In genomic region chr17:26560526-26561289, GRCm38 (mm10) we compare ENCODE assay signal across 8 mouse cellular contexts. TPM values are rescaled to one million over a fixed set of nuclear protein-coding genes. Genes with fewer than 3 reads are reported as not detected.
DNase-seq lines count a peak whose midpoint lies in the region; ATAC-seq lines count a peak whose summit lies in the region.

No protein-coding gene starts in this region.

- H3K4me2 ChIP-seq in lung, embryonic 15.5 days: peak overlapping the region; percentile 61

- H3K4me1 ChIP-seq in lung, embryonic 15.5 days: peaks cover 28% of the 10 kb centered on the region
- H3K4me1 ChIP-seq in hindbrain, embryonic 10.5 days (replicated peaks): peaks cover 47% of the 10 kb centered on the region
- peaks cover 47% of the 10 kb centered on the region for H3K4me1 ChIP-seq in midbrain, embryonic 10.5 days

- peak; percentile 16; the same call in 1 of the 2 replicates for ATAC-seq in lung, embryonic 15.5 days (ENCODE audit: borderline replicate concordance, extremely low read depth, low FRiP score, low TSS enrichment)
- ATAC-seq in activated CD4-positive, CD25-positive, alpha-beta regulatory T cell, adult 4 months: peak; percentile 79

- H3K36me3 ChIP-seq in lung, embryonic 15.5 days: peaks cover 7% of the 10 kb centered on the region; the same call in 1 of the 2 replicates
- peaks cover 27% of the 10 kb centered on the region for H3K36me3 ChIP-seq in hindbrain, embryonic 10.5 days
- peaks cover 27% of the 10 kb centered on the region for H3K36me3 ChIP-seq in midbrain, embryonic 10.5 days

- DNase-seq in lung, adult 18-20 months: no peak
- peak; percentile 17 for DNase-seq in hindbrain, embryonic 10.5 days (ENCODE audit: low spot score)
- DNase-seq in midbrain, embryonic 10.5 days (ENCODE audit: low spot score): no peak
- no peak for DNase-seq in gastrocnemius, adult 18-20 months (ENCODE audit: low spot score)
- DNase-seq in spleen, postnatal 14 days (ENCODE audit: low spot score in 2 of 2): no peak
- no peak for DNase-seq in testis, postnatal 14 days (ENCODE audit: low spot score)

- 30% methylated on average over 9 of the region's 9 CpGs for WGBS in lung, embryonic 15.5 days
- WGBS in hindbrain, embryonic 10.5 days: 37% methylated on average over 9 of the region's 9 CpGs
- 39% methylated on average over 9 of the region's 9 CpGs for WGBS in midbrain, embryonic 10.5 days

- no peaks in the 10 kb centered on the region for H3K9me3 ChIP-seq in lung, embryonic 15.5 days
- peaks cover 2% of the 10 kb centered on the region; the same call in 1 of the 2 replicates for H3K9me3 ChIP-seq in hindbrain, embryonic 10.5 days
- no peaks in the 10 kb centered on the region; the same call in 1 of the 2 replicates for H3K9me3 ChIP-seq in midbrain, embryonic 10.5 days (replicated peaks)

- no peaks in the 10 kb centered on the region for H3K27me3 ChIP-seq in lung, embryonic 15.5 days
- H3K27me3 ChIP-seq in hindbrain, embryonic 10.5 days (ENCODE audit: insufficient read depth, poor library complexity, severe bottlenecking): no peaks in the 10 kb centered on the region
- H3K27me3 ChIP-seq in midbrain, embryonic 10.5 days (ENCODE audit: low read depth, poor library complexity, severe bottlenecking): no peaks in the 10 kb centered on the region

- peak overlapping the region; percentile 71 for H3K4me3 ChIP-seq in lung, embryonic 15.5 days
- peak overlapping the region; percentile 95 for H3K4me3 ChIP-seq in hindbrain, embryonic 10.5 days
- H3K4me3 ChIP-seq in midbrain, embryonic 10.5 days: peak overlapping the region; percentile 92

- H3K27ac ChIP-seq in lung, embryonic 15.5 days: peak overlapping the region; percentile 69
- peak overlapping the region; percentile 95 for H3K27ac ChIP-seq in hindbrain, embryonic 10.5 days
- peak overlapping the region; percentile 95 for H3K27ac ChIP-seq in midbrain, embryonic 10.5 days (replicated peaks)

- H3K9ac ChIP-seq in lung, embryonic 15.5 days: peak overlapping the region; percentile 57

RNA-seq across cellular contexts. Expression of gene Ergic1, which starts 0.6 kb away (rescaled TPM):
- polyA plus RNA-seq in lung, embryonic 15.5 days (2015; fragmentation: Nextera tagmentation; extraction: Ambion mirVana): 97.3 and 102 TPM in 2 replicates
- 10 to 100 TPM; 39.5 to 45.7 TPM for polyA plus RNA-seq in activated CD4-positive, CD25-positive, alpha-beta regulatory T cell, adult 4 months (2017; shearing (Covaris generic))
- 97.7 and 103 TPM in 2 replicates for polyA plus RNA-seq in hindbrain, embryonic 10.5 days (2016; fragmentation: Nextera tagmentation; extraction: Ambion mirVana)
- polyA plus RNA-seq in midbrain, embryonic 10.5 days (2016; fragmentation: Nextera tagmentation; extraction: Ambion mirVana): 104 and 113 TPM in 2 replicates
- 10 to 100 TPM; 44.6 to 46.5 TPM for total RNA-seq in gastrocnemius, adult 18-20 months (2021)

RNA-seq across cellular contexts. Expression of gene Dusp1, which starts 1.2 kb away (rescaled TPM):
- 23.1 and 25.9 TPM in 2 replicates for polyA plus RNA-seq in lung, embryonic 15.5 days (2015; fragmentation: Nextera tagmentation; extraction: Ambion mirVana)
- polyA plus RNA-seq in activated CD4-positive, CD25-positive, alpha-beta regulatory T cell, adult 4 months (2017; shearing (Covaris generic)): 10 to 100 TPM; 25.1 to 28.8 TPM
- polyA plus RNA-seq in hindbrain, embryonic 10.5 days (2016; fragmentation: Nextera tagmentation; extraction: Ambion mirVana): 26.8 and 36.8 TPM in 2 replicates
- 21.7 and 28.8 TPM in 2 replicates for polyA plus RNA-seq in midbrain, embryonic 10.5 days (2016; fragmentation: Nextera tagmentation; extraction: Ambion mirVana)
- 100 to 1,000 TPM in 1 of 2 experiments, 10 to 100 TPM in 1; 66.1 to 117 TPM for total RNA-seq in gastrocnemius, adult 18-20 months (2021)
